Mouse (Mus musculus) erythroblast, adult 5-6 weeks (primary cell): ENCODE measurements around the gene Vtn. TPM values are rescaled to one million over a fixed set of nuclear protein-coding genes. Genes with fewer than 3 reads are reported as not detected.
A peak's percentile ranks its signal among the peaks of the same experiment; 100 is the strongest.

ENCODE experiments used
- ATAC-seq: replicated peaks from 2 replicates; pipeline ENCODE4 v1.8.0; 2016; ENCODE audit warnings: moderate number of reproducible peaks, mild to moderate bottlenecking, moderate TSS enrichment, inconsistent platforms; ENCODE audit not compliant: poor library complexity, low FRiP score, severe bottlenecking
- total RNA-seq, 2 experiments: library from RNA; stranded (forward) in 1 of 2; stranded (reverse) in 1 of 2; fragments of 150-400 nt in 1 of 2; fragments of 200-764, 138-1000 nt in 1 of 2; gene quantifications; 2 replicates each; pipeline versions ENCODE4 v1.2.3 to v1.2.4; 2015 to 2017; ENCODE audit warnings: low replicate concordance in 2 of 2

Gene Vtn
- total RNA-seq (2015; ENCODE audit: low replicate concordance) = not detected in 2 replicates
- total RNA-seq (2017; ENCODE audit: low replicate concordance) = not detected in 2 replicates

- ATAC-seq = no peak
These were observed at the start of gene Vtn for GRCm38 (mm10) chr11:78499004-78499403. Gene Vtn, plus strand, starts transcription at chr11:78499091.

- no peak for ATAC-seq
These were observed 48.6 kb upstream of the Vtn start for GRCm38 (mm10) chr11:78450337-78450736.

GRCm38 (mm10) chr11:78453675-78454074 lies 45.2 kb upstream of the Vtn start:
- ATAC-seq = no peak

GRCm38 (mm10) chr11:78454276-78454675 lies 44.6 kb upstream of the Vtn start:
- 0 out of 2 replicates have a peak, but pooled peaks have one; percentile 38 for ATAC-seq

GRCm38 (mm10) chr11:78455308-78455707 lies 43.6 kb upstream of the Vtn start:
- ATAC-seq = no peak

- no peak for ATAC-seq
These were observed 40.2 kb upstream of the Vtn start for GRCm38 (mm10) chr11:78458740-78459139.

- no peak for ATAC-seq
These were observed 37.0 kb upstream of the Vtn start for GRCm38 (mm10) chr11:78461894-78462293.

GRCm38 (mm10) chr11:78462669-78463068 lies 36.2 kb upstream of the Vtn start:
- no peak for ATAC-seq

- ATAC-seq = 0 out of 2 replicates have a peak, but pooled peaks have one; percentile 39
These were observed 35.4 kb upstream of the Vtn start for GRCm38 (mm10) chr11:78463286-78464036.

GRCm38 (mm10) chr11:78465116-78465515 lies 33.8 kb upstream of the Vtn start:
- no peak for ATAC-seq

- peak; percentile 48; the same call in 1 of the 2 replicates for ATAC-seq
These were observed 33.2 kb upstream of the Vtn start, which contains the start of gene Slc46a1 for GRCm38 (mm10) chr11:78465568-78466180. Gene Slc46a1, plus strand, starts transcription at chr11:78465697.

- ATAC-seq = no peak
These were observed 32.5 kb upstream of the Vtn start for GRCm38 (mm10) chr11:78466242-78466912.

- no peak for ATAC-seq
These were observed 31.4 kb upstream of the Vtn start for GRCm38 (mm10) chr11:78467515-78467914.

GRCm38 (mm10) chr11:78467932-78468331 lies 31.0 kb upstream of the Vtn start:
- ATAC-seq = no peak

GRCm38 (mm10) chr11:78471326-78472103 lies 27.4 kb upstream of the Vtn start:
- no peak for ATAC-seq

- no peak for ATAC-seq
These were observed 23.6 kb upstream of the Vtn start for GRCm38 (mm10) chr11:78475289-78475688.

- ATAC-seq = no peak
These were observed 15.3 kb upstream of the Vtn start for GRCm38 (mm10) chr11:78483639-78484038.

- 0 out of 2 replicates have a peak, but pooled peaks have one; percentile 53 for ATAC-seq
These were observed 10.7 kb upstream of the Vtn start for GRCm38 (mm10) chr11:78488168-78488567.

- no peak for ATAC-seq
These were observed 8.1 kb upstream of the Vtn start for GRCm38 (mm10) chr11:78490781-78491241.

GRCm38 (mm10) chr11:78495904-78496303 lies 3.0 kb upstream of the Vtn start:
- ATAC-seq = no peak
